Mouse (Mus musculus) hindbrain, embryonic 10.5 days (tissue): ENCODE measurements at regions not wholly inside any gene's neighbourhood (a gene's known extent, or its start where the extent isn't known, plus 50 kb on each side); places are given as distances from the start of the nearest gene placed in this dataset.

Experiments used
- DNase-seq: peaks from one replicate; pipeline ENCODE4 v3.0.0-alpha.2; 2017; ENCODE audit warnings: low spot score
- H3K27ac ChIP-seq: fragments of 300-500 bp; sonication (generic); 2 replicates; pipeline ENCODE4 v1.5.1; 2016; ENCODE audit warnings: mild to moderate bottlenecking, moderate library complexity
- H3K27me3 ChIP-seq: fragments of 300-500 bp; sonication (generic); 2 replicates; pipeline ENCODE4 v1.6.1; 2016; ENCODE audit warnings: mild to moderate bottlenecking; ENCODE audit not compliant: poor library complexity, insufficient read depth, severe bottlenecking
- H3K36me3 ChIP-seq: fragments of 300-500 bp; sonication (generic); 2 replicates; pipeline ENCODE4 v1.6.1; 2016; ENCODE audit warnings: mild to moderate bottlenecking, moderate library complexity
- H3K4me1 ChIP-seq: fragments of 300-500 bp; sonication (generic); replicated peaks from 2 replicates; pipeline ENCODE4 v1.6.1; 2016; ENCODE audit warnings: mild to moderate bottlenecking
- H3K4me3 ChIP-seq: fragments of 300-500 bp; sonication (generic); 2 replicates; pipeline ENCODE4 v1.5.1; 2016; ENCODE audit warnings: mild to moderate bottlenecking, moderate library complexity
- H3K9me3 ChIP-seq: fragments of 300-500 bp; sonication (generic); 2 replicates; pipeline ENCODE4 v1.6.1; 2016; ENCODE audit warnings: mild to moderate bottlenecking, moderate library complexity
- WGBS: fragments of 180-500 bp; shearing (Covaris S2); methylation state at CpG from one replicate; pipeline ENCODE4 v1.1.7; 2016; 5-methylcytosine and 5-hydroxymethylcytosine counted together

- H3K27ac ChIP-seq: no peak overlapping the region
- H3K9me3 ChIP-seq: no peaks in the 10 kb centered on the region
- H3K4me1 ChIP-seq: peaks cover 21% of the 10 kb centered on the region
- H3K4me3 ChIP-seq: peak overlapping the region; percentile 20; the same call in 1 of the 2 replicates
- DNase-seq: peak; percentile 19
- H3K36me3 ChIP-seq: no peaks in the 10 kb centered on the region
- peaks cover 26% of the 10 kb centered on the region for H3K27me3 ChIP-seq
- WGBS: 23% methylated on average over 20 of the region's 20 CpGs
Observed at GRCm38 (mm10) chr5:148820476-148820875, 108.6 kb downstream of the Katnal1 start.

- Histone ChIP-seq H3K4me3 (no peak overlapping the region), H3K27me3 (peaks cover 26% of the 10 kb centered on the region), H3K9me3 (0 out of 2 replicates have a peak, but pooled peaks cover 2% of the 10 kb centered on the region), H3K27ac (no peak overlapping the region), H3K4me1 (peaks cover 21% of the 10 kb centered on the region), H3K36me3 (no peaks in the 10 kb centered on the region)
- WGBS: 82% methylated on average over 6 of the region's 6 CpGs
- DNase-seq: no peak
Observed at GRCm38 (mm10) chr5:148819423-148819822, 109.7 kb downstream of the Katnal1 start.

DNA sequence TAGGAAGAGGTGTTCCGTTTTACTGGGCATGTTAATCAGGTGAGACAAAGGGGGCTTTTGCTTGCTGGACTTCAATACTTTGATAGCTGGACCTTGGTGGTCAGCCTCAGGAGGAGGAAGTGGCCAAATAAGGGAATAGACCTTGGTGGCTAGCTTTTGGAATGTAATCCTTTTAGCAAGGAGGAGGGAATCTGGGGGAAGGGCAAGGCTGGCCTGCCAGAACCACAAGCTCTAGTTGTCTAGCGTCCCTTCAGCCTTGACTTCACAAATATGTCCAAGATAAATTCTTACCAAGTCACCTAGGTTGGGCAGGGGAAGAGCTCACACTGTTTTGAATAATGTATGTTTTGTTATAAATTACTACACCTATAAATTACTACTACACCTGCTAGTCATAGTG, 110.4 kb downstream of the Katnal1 start:
- H3K4me3 ChIP-seq: no peak overlapping the region
- H3K4me1 ChIP-seq: peaks cover 21% of the 10 kb centered on the region
- no peaks in the 10 kb centered on the region for H3K36me3 ChIP-seq
- 0 out of 2 replicates have a peak, but pooled peaks cover 3% of the 10 kb centered on the region for H3K9me3 ChIP-seq
- H3K27ac ChIP-seq: no peak overlapping the region
- peaks cover 26% of the 10 kb centered on the region for H3K27me3 ChIP-seq
- no peak for DNase-seq
- WGBS: 65% methylated on average over 2 of the region's 2 CpGs

DNA sequence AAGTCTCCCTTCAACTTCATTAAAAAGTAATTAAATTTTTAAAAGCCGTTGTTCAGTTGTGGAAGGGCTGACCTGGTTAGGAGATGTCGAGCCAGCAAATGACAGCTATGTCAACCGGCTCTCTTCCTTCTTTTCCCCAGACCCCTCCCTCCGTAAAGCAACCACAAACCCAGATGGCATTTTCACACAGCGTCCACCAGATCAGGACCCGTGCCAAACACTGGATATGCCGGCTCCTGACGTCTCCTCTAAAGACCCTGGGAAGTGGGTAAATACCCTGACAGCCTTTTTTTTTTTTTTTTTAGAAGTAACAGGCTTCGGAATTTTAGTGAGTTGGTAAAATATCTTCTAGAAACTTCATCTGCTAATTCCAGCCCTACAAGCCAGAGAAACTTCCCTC, 116.3 kb downstream of the Katnal1 start:
- H3K4me3 ChIP-seq: no peak overlapping the region
- H3K27ac ChIP-seq: no peak overlapping the region
- peaks cover 3% of the 10 kb centered on the region; the same call in 1 of the 2 replicates for H3K9me3 ChIP-seq
- H3K36me3 ChIP-seq: no peaks in the 10 kb centered on the region
- H3K4me1 ChIP-seq: peaks cover 6% of the 10 kb centered on the region
- no peak for DNase-seq
- 81% methylated on average over 9 of the region's 9 CpGs for WGBS
- H3K27me3 ChIP-seq: peaks cover 28% of the 10 kb centered on the region

GRCm38 (mm10) chr5:148812016-148812415, 117.1 kb downstream of the Katnal1 start:
- 19% methylated on average over 13 of the region's 13 CpGs for WGBS
- Histone ChIP-seq H3K4me1 (peaks cover 6% of the 10 kb centered on the region), H3K9me3 (peaks cover 7% of the 10 kb centered on the region; the same call in 1 of the 2 replicates), H3K36me3 (no peaks in the 10 kb centered on the region), H3K27me3 (peaks cover 28% of the 10 kb centered on the region), H3K27ac (no peak overlapping the region), H3K4me3 (no peak overlapping the region)
- peak; percentile 72 for DNase-seq

DNA sequence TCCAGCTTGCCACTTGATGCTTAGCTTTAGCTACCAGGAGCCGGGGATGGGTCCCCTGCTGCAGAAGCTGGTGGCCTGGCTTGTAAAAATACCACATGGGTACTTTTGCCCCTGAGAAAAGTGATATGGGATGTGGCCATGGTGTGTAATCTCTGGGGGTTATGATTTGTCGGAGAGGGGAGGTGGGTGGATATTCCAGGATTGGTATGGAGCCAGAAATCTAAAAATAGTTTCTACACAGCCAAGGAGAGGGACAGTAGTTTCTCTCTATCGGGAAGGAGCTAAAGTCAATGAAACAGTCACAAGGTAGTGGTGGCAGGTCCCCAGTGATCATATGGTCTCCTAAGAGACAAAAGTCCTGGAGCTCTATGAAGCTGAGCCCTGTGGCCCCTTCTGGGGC, 119.6 kb downstream of the Katnal1 start:
- 76% methylated on average over 3 of the region's 3 CpGs for WGBS
- H3K4me3 ChIP-seq: no peak overlapping the region

DNA sequence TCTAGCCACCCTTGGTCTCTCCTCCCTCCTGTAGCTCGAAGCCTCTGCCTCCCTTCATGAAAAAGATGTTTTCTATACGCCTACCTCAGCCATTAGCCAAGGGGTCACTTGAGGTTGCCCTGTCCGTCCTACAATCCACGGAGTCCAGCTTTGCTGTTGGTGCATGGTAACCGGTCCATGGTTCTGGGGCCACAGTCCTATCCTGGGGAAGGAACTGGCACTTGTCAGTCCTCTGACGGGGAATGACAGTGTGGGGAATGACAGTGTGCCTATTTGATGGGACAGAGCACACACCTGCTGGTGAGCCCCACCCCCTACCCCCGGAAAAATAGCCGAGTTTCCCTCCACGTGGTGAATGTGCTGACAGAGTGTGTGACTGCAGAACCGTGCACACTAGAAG, 120.1 kb downstream of the Katnal1 start:
- H3K27ac ChIP-seq: no peak overlapping the region
- no peak overlapping the region for H3K4me3 ChIP-seq
- H3K4me1 ChIP-seq: peaks cover 6% of the 10 kb centered on the region
- no peak for DNase-seq
- H3K36me3 ChIP-seq: no peaks in the 10 kb centered on the region
- H3K27me3 ChIP-seq: peaks cover 28% of the 10 kb centered on the region
- peaks cover 4% of the 10 kb centered on the region; the same call in 1 of the 2 replicates for H3K9me3 ChIP-seq
- 23% methylated on average over 10 of the region's 10 CpGs for WGBS

More for the DNA sequence above, 119.6 kb downstream of the Katnal1 start:
- H3K36me3 ChIP-seq: no peaks in the 10 kb centered on the region
- no peak for DNase-seq
- peaks cover 5% of the 10 kb centered on the region; the same call in 1 of the 2 replicates for H3K9me3 ChIP-seq
- H3K4me1 ChIP-seq: peaks cover 6% of the 10 kb centered on the region
- H3K27me3 ChIP-seq: peaks cover 28% of the 10 kb centered on the region
- no peak overlapping the region for H3K27ac ChIP-seq

GRCm38 (mm10) chr5:148808426-148808825, 120.7 kb downstream of the Katnal1 start:
- peaks cover 6% of the 10 kb centered on the region for H3K4me1 ChIP-seq
- no peaks in the 10 kb centered on the region for H3K36me3 ChIP-seq
- peaks cover 4% of the 10 kb centered on the region; the same call in 1 of the 2 replicates for H3K9me3 ChIP-seq
- peaks cover 28% of the 10 kb centered on the region for H3K27me3 ChIP-seq
- WGBS: 5% methylated on average over 4 of the region's 4 CpGs
- peak; percentile 75 for DNase-seq
- no peak overlapping the region for H3K27ac ChIP-seq
- no peak overlapping the region for H3K4me3 ChIP-seq

- peaks cover 28% of the 10 kb centered on the region for H3K27me3 ChIP-seq
- peaks cover 4% of the 10 kb centered on the region; the same call in 1 of the 2 replicates for H3K9me3 ChIP-seq
- H3K4me3 ChIP-seq: no peak overlapping the region
- no peak overlapping the region for H3K27ac ChIP-seq
- WGBS: 93% methylated on average over 4 of the region's 4 CpGs
- H3K4me1 ChIP-seq: peaks cover 10% of the 10 kb centered on the region
- H3K36me3 ChIP-seq: no peaks in the 10 kb centered on the region
- DNase-seq: no peak
Observed at GRCm38 (mm10) chr5:148807612-148808011, 121.5 kb downstream of the Katnal1 start.

DNA sequence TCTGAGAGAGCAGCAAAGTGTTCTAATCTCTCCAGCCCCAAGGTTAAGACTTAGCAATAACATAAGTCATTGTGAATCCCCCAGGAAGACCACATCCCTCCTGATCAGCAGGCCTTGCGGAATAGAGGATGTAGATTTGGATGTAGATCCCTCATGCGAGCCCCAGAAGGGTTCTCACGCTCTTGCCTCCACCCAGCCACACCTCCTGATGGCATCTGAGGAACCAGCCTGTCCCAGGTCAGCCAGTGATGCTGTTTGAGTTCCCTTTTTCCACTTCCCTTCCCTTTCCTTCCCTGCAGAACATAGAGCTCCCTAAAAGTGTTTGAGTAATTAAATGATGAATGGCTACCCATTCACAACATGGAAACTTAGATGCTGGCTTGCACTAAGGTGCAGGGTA, 124.1 kb downstream of the Katnal1 start:
- no peak overlapping the region for H3K4me3 ChIP-seq
- no peak for DNase-seq
- peaks cover 4% of the 10 kb centered on the region; the same call in 1 of the 2 replicates for H3K9me3 ChIP-seq
- H3K36me3 ChIP-seq: no peaks in the 10 kb centered on the region
- 59% methylated on average over 3 of the region's 3 CpGs for WGBS
- H3K4me1 ChIP-seq: peaks cover 14% of the 10 kb centered on the region
- H3K27me3 ChIP-seq: peaks cover 11% of the 10 kb centered on the region
- H3K27ac ChIP-seq: no peak overlapping the region

GRCm38 (mm10) chr5:148803772-148804171, 125.3 kb downstream of the Katnal1 start:
- no peak for DNase-seq
- Histone ChIP-seq H3K4me1 (peaks cover 17% of the 10 kb centered on the region), H3K27me3 (no peaks in the 10 kb centered on the region), H3K27ac (no peak overlapping the region; the same call in 1 of the 2 replicates), H3K4me3 (no peak overlapping the region), H3K9me3 (peaks cover 4% of the 10 kb centered on the region; the same call in 1 of the 2 replicates), H3K36me3 (no peaks in the 10 kb centered on the region)
- 91% methylated on average over 14 of the region's 14 CpGs for WGBS

DNA sequence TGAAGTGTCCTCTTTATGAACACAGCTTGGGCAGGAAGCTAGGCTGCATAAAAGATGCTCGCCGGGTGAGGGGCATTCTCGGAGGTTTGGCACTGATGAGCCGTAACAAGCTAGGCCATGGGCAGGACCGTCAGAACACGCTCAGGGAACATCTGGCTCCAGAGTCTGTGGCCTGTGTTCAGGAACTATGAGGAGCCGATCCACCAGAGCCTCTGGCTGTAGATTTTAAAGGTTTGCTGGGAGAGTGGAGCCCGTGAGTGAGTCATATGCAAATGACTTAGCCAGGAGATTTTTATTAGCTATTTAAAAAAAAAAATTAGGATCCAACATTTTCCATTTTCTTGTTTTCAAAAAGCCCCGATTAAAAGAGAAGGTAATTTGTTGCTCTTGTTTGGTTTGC, 126.4 kb downstream of the Katnal1 start:
- Histone ChIP-seq H3K9me3 (peaks cover 2% of the 10 kb centered on the region; the same call in 1 of the 2 replicates), H3K4me3 (no peak overlapping the region), H3K27me3 (no peaks in the 10 kb centered on the region; the same call in 1 of the 2 replicates), H3K4me1 (peaks cover 25% of the 10 kb centered on the region), H3K36me3 (no peaks in the 10 kb centered on the region), H3K27ac (no peak overlapping the region)
- 75% methylated on average over 9 of the region's 9 CpGs for WGBS
- DNase-seq: no peak

GRCm38 (mm10) chr5:148798541-148798940, 130.6 kb downstream of the Katnal1 start:
- Histone ChIP-seq H3K36me3 (no peaks in the 10 kb centered on the region), H3K4me3 (no peak overlapping the region), H3K9me3 (no peaks in the 10 kb centered on the region), H3K27ac (peak overlapping the region; percentile 17; the same call in 1 of the 2 replicates), H3K4me1 (peaks cover 36% of the 10 kb centered on the region), H3K27me3 (no peaks in the 10 kb centered on the region; the same call in 1 of the 2 replicates)
- DNase-seq: no peak
- WGBS: 69% methylated on average over 6 of the region's 6 CpGs
